Mouse (Mus musculus) embryonic facial prominence, embryonic 10.5 days (tissue): ENCODE measurements around the gene Vhl. TPM values are rescaled to one million over a fixed set of nuclear protein-coding genes. Genes with fewer than 3 reads are reported as not detected.

Source experiments
- DNase-seq: peaks from one replicate; pipeline ENCODE4 v3.0.0-alpha.2; 2017; ENCODE audit warnings: low spot score
- H3K27ac ChIP-seq: fragments of 300-500 bp; sonication (generic); replicated peaks from 2 replicates; pipeline ENCODE4 v1.5.1; 2016; ENCODE audit warnings: mild to moderate bottlenecking
- H3K27me3 ChIP-seq: fragments of 300-500 bp; sonication (generic); replicated peaks from 2 replicates; pipeline ENCODE4 v1.6.1; 2016; ENCODE audit warnings: low read depth, mild to moderate bottlenecking; ENCODE audit not compliant: poor library complexity, severe bottlenecking
- H3K36me3 ChIP-seq: fragments of 300-500 bp; sonication (generic); replicated peaks from 2 replicates; pipeline ENCODE4 v1.6.1; 2016; ENCODE audit warnings: mild to moderate bottlenecking, moderate library complexity
- H3K4me1 ChIP-seq: fragments of 300-500 bp; sonication (generic); 2 replicates; pipeline ENCODE4 v1.6.1; 2016
- H3K4me3 ChIP-seq: fragments of 300-500 bp; sonication (generic); 2 replicates; pipeline ENCODE4 v1.5.1; 2016; ENCODE audit warnings: mild to moderate bottlenecking, moderate library complexity
- H3K9me3 ChIP-seq: fragments of 300-500 bp; sonication (generic); 2 replicates; pipeline ENCODE4 v1.6.1; 2016; ENCODE audit warnings: mild to moderate bottlenecking
- WGBS: fragments of 180-500 bp; shearing (Covaris S2); methylation state at CpG from one replicate; pipeline ENCODE4 v1.1.7; 2016; 5-methylcytosine and 5-hydroxymethylcytosine counted together
- polyA plus RNA-seq: library from polyadenylated mRNA; unstranded; fragments of >200 nt; fragmentation: Nextera tagmentation; extraction: Ambion mirVana; gene quantifications from 2 replicates; pipeline ENCODE4 v1.2.1, GENCODE M21; 2016

The Vhl gene
- 41.9 and 44.8 TPM in 2 replicates for polyA plus RNA-seq

- H3K27me3 ChIP-seq = no peaks in the 10 kb centered on the region
- no peaks in the 10 kb centered on the region for H3K9me3 ChIP-seq
- peak within 1 kb of the TSS; percentile 95 for H3K27ac ChIP-seq
- under 1% methylated on average over 76 of the region's 76 CpGs for WGBS
- DNase-seq = peak; percentile 91
- peak within 1 kb of the TSS; percentile 79 for H3K4me3 ChIP-seq
- H3K36me3 ChIP-seq = peaks cover 34% of the 10 kb centered on the region
- H3K4me1 ChIP-seq = peaks cover 19% of the 10 kb centered on the region
Measured at GRCm38 (mm10) chr6:113623941-113624751, at the start of gene Vhl. Gene Vhl (plus strand): TSS chr6:113623959.

GRCm38 (mm10) chr6:113576044-113576443, 47.7 kb upstream of the Vhl start:
- no peaks in the 10 kb centered on the region for H3K9me3 ChIP-seq
- DNase-seq = no peak
- peaks cover 82% of the 10 kb centered on the region for H3K36me3 ChIP-seq
- H3K4me1 ChIP-seq = no peaks in the 10 kb centered on the region
- WGBS = 96% methylated on average over 6 of the region's 6 CpGs
- no peak overlapping the region for H3K27ac ChIP-seq
- H3K4me3 ChIP-seq = no peak overlapping the region
- H3K27me3 ChIP-seq = no peaks in the 10 kb centered on the region

GRCm38 (mm10) chr6:113579306-113579705, 44.5 kb upstream of the Vhl start:
- no peak for DNase-seq
- Histone ChIP-seq H3K27ac (no peak overlapping the region), H3K9me3 (no peaks in the 10 kb centered on the region), H3K36me3 (peaks cover 75% of the 10 kb centered on the region), H3K4me3 (no peak overlapping the region), H3K4me1 (no peaks in the 10 kb centered on the region), H3K27me3 (no peaks in the 10 kb centered on the region)
- 90% methylated on average over 3 of the region's 3 CpGs for WGBS

- WGBS = 92% methylated on average over 4 of the region's 4 CpGs
- Histone ChIP-seq H3K4me3 (no peak overlapping the region), H3K36me3 (peaks cover 67% of the 10 kb centered on the region), H3K27me3 (no peaks in the 10 kb centered on the region), H3K4me1 (no peaks in the 10 kb centered on the region), H3K27ac (no peak overlapping the region), H3K9me3 (no peaks in the 10 kb centered on the region)
- DNase-seq = no peak
Measured at GRCm38 (mm10) chr6:113583023-113583422, 40.7 kb upstream of the Vhl start.

GRCm38 (mm10) chr6:113585065-113585464, 38.7 kb upstream of the Vhl start:
- peaks cover 66% of the 10 kb centered on the region for H3K36me3 ChIP-seq
- no peak overlapping the region for H3K27ac ChIP-seq
- H3K9me3 ChIP-seq = no peaks in the 10 kb centered on the region
- no peaks in the 10 kb centered on the region for H3K4me1 ChIP-seq
- no peaks in the 10 kb centered on the region for H3K27me3 ChIP-seq
- DNase-seq = no peak
- no peak overlapping the region for H3K4me3 ChIP-seq
- 89% methylated on average over 5 of the region's 5 CpGs for WGBS

GRCm38 (mm10) chr6:113586466-113587183, 37.1 kb upstream of the Vhl start:
- Histone ChIP-seq H3K27ac (no peak overlapping the region), H3K27me3 (no peaks in the 10 kb centered on the region), H3K4me3 (no peak overlapping the region), H3K9me3 (no peaks in the 10 kb centered on the region), H3K36me3 (peaks cover 62% of the 10 kb centered on the region), H3K4me1 (no peaks in the 10 kb centered on the region)
- no peak for DNase-seq
- WGBS = 78% methylated on average over 5 of the region's 5 CpGs

GRCm38 (mm10) chr6:113592637-113593036, 31.1 kb upstream of the Vhl start:
- H3K27ac ChIP-seq = no peak overlapping the region
- no peaks in the 10 kb centered on the region for H3K27me3 ChIP-seq
- DNase-seq = no peak
- peaks cover 55% of the 10 kb centered on the region for H3K36me3 ChIP-seq
- H3K4me1 ChIP-seq = no peaks in the 10 kb centered on the region
- H3K9me3 ChIP-seq = no peaks in the 10 kb centered on the region
- WGBS = 94% methylated on average over 2 of the region's 2 CpGs
- no peak overlapping the region for H3K4me3 ChIP-seq

- H3K36me3 ChIP-seq = peaks cover 29% of the 10 kb centered on the region
- DNase-seq = no peak
- no peaks in the 10 kb centered on the region for H3K9me3 ChIP-seq
- H3K4me1 ChIP-seq = peaks cover 7% of the 10 kb centered on the region
- no peak overlapping the region for H3K4me3 ChIP-seq
- H3K27ac ChIP-seq = no peak overlapping the region
- 90% methylated on average over 4 of the region's 4 CpGs for WGBS
- H3K27me3 ChIP-seq = no peaks in the 10 kb centered on the region
Measured at GRCm38 (mm10) chr6:113597945-113598344, 25.8 kb upstream of the Vhl start.

- Histone ChIP-seq H3K27me3 (no peaks in the 10 kb centered on the region), H3K4me1 (peaks cover 7% of the 10 kb centered on the region), H3K9me3 (no peaks in the 10 kb centered on the region), H3K4me3 (no peak overlapping the region), H3K36me3 (peaks cover 19% of the 10 kb centered on the region), H3K27ac (no peak overlapping the region)
- WGBS = 83% methylated on average over 5 of the region's 5 CpGs
- DNase-seq = no peak
Measured at GRCm38 (mm10) chr6:113599833-113600232, 23.9 kb upstream of the Vhl start.

- 48% methylated on average over 23 of the region's 23 CpGs for WGBS
Measured at GRCm38 (mm10) chr6:113600543-113601139, 23.1 kb upstream of the Vhl start, which contains the start of gene Fancd2os. Gene Fancd2os (minus strand): TSS chr6:113600715.

GRCm38 (mm10) chr6:113602821-113603220, 20.9 kb upstream of the Vhl start:
- no peak overlapping the region for H3K27ac ChIP-seq
- H3K4me3 ChIP-seq = no peak overlapping the region
- no peak for DNase-seq
- 92% methylated on average over 6 of the region's 6 CpGs for WGBS
- H3K9me3 ChIP-seq = no peaks in the 10 kb centered on the region
- H3K4me1 ChIP-seq = peaks cover 22% of the 10 kb centered on the region
- peaks cover 19% of the 10 kb centered on the region for H3K36me3 ChIP-seq
- no peaks in the 10 kb centered on the region for H3K27me3 ChIP-seq

More at GRCm38 (mm10) chr6:113600543-113601139, 23.1 kb upstream of the Vhl start, which contains the start of gene Fancd2os:
- no peaks in the 10 kb centered on the region for H3K27me3 ChIP-seq
- peak; percentile 35 for DNase-seq
- peaks cover 10% of the 10 kb centered on the region for H3K4me1 ChIP-seq
- no peaks in the 10 kb centered on the region for H3K9me3 ChIP-seq
- H3K27ac ChIP-seq = 0 out of 2 replicates have a peak within 1 kb of the TSS, but pooled peaks have one; percentile 41
- H3K36me3 ChIP-seq = peaks cover 15% of the 10 kb centered on the region
- peak within 1 kb of the TSS; percentile 16 for H3K4me3 ChIP-seq

GRCm38 (mm10) chr6:113603993-113604392, 19.8 kb upstream of the Vhl start:
- Histone ChIP-seq H3K36me3 (peaks cover 28% of the 10 kb centered on the region), H3K9me3 (no peaks in the 10 kb centered on the region), H3K4me3 (peak overlapping the region; percentile 96), H3K4me1 (peaks cover 24% of the 10 kb centered on the region), H3K27ac (peak overlapping the region; percentile 95; the same call in 1 of the 2 replicates), H3K27me3 (no peaks in the 10 kb centered on the region)
- DNase-seq = no peak
- 54% methylated on average over 12 of the region's 12 CpGs for WGBS
